Mouse (Mus musculus) liver, embryonic 14.5 days (tissue): ENCODE data around the gene Ropn1l. TPM values are rescaled to one million over a fixed set of nuclear protein-coding genes. Genes with fewer than 3 reads are reported as not detected.

ENCODE experiments used
- ATAC-seq: fragments of 200-750 bp; cut with Nextera tagmentation; 2 replicates; pipeline ENCODE4 v1.8.0; 2017; ENCODE audit warnings: moderate number of reproducible peaks, mild to moderate bottlenecking, moderate library complexity; ENCODE audit not compliant: insufficient read depth
- DNase-seq, 3 experiments: peaks; one replicate each; pipeline ENCODE4 v3.0.0-alpha.2; 2012 to 2013; ENCODE audit warnings: low read depth in 3 of 3, low spot score in 3 of 3
- H3K27ac ChIP-seq: fragments of 300-500 bp; sonication (generic); 2 replicates; pipeline ENCODE4 v1.5.1; 2014; ENCODE audit warnings: moderate library complexity, mild to moderate bottlenecking, control low read depth, inconsistent platforms
- H3K27me3 ChIP-seq: fragments of 300-500 bp; sonication (generic); 2 replicates; pipeline ENCODE4 v1.6.1; 2014; ENCODE audit warnings: mild to moderate bottlenecking, low read length, moderate library complexity; ENCODE audit not compliant: control insufficient read depth, insufficient read depth
- H3K36me3 ChIP-seq: fragments of 300-500 bp; sonication (generic); replicated peaks from 2 replicates; pipeline ENCODE4 v1.6.1; 2014; ENCODE audit warnings: low read depth; ENCODE audit not compliant: control insufficient read depth, insufficient read depth
- H3K4me1 ChIP-seq, 2 experiments: fragments of 200-500 bp in 1 of 2; fragments of 300-500 bp in 1 of 2; sonication (generic) in 1 of 2; replicated peaks; 2 replicates each; pipeline ENCODE4 v1.6.1; 2012 to 2014; ENCODE audit warnings: antibody characterized with exemption in 1 of 2, inconsistent platforms in 1 of 2, low read length in 1 of 2; ENCODE audit not compliant: control insufficient read depth in 2 of 2, insufficient read depth in 2 of 2
- H3K4me2 ChIP-seq: fragments of 300-500 bp; sonication (generic); 2 replicates; pipeline ENCODE4 v1.6.1; 2014; ENCODE audit warnings: low read depth, mild to moderate bottlenecking, control low read depth, moderate library complexity
- H3K4me3 ChIP-seq, 2 experiments: fragments of 200-500 bp in 1 of 2; fragments of 300-500 bp in 1 of 2; sonication (generic) in 1 of 2; 2 replicates each; pipeline ENCODE4 v1.5.1; 2012 to 2014; ENCODE audit warnings: low read depth in 2 of 2, low read length in 2 of 2, mild to moderate bottlenecking in 2 of 2, control low read depth in 1 of 2, inconsistent platforms in 1 of 2, moderate library complexity in 1 of 2; ENCODE audit not compliant: insufficient read depth in 1 of 2
- H3K9ac ChIP-seq: fragments of 300-500 bp; sonication (generic); replicated peaks from 2 replicates; pipeline ENCODE4 v1.6.1; 2014; ENCODE audit warnings: mild to moderate bottlenecking, control low read depth, moderate library complexity
- H3K9me3 ChIP-seq: fragments of 300-500 bp; sonication (generic); 2 replicates; pipeline ENCODE4 v1.6.1; 2016; ENCODE audit warnings: low read length, mixed read lengths; ENCODE audit not compliant: control insufficient read depth
- CTCF ChIP-seq: IDR thresholded peaks from 2 replicates; pipeline ENCODE4 v1.5.1; 2016; ENCODE audit warnings: antibody characterized with exemption, low read depth, control low read depth
- EP300 ChIP-seq: IDR thresholded peaks from 2 replicates; pipeline ENCODE4 v1.6.1; 2016; ENCODE audit warnings: antibody characterized with exemption, low read depth
- WGBS: fragments of 180-500 bp; shearing (Covaris S2); extraction: QIAGEN DNeasy Blood & Tissue Kit; methylation state at CpG from one replicate; pipeline ENCODE4 v1.1.7; 2014; ENCODE audit not compliant: insufficient replicate concordance; 5-methylcytosine and 5-hydroxymethylcytosine counted together
- polyA plus RNA-seq, 2 experiments: library from polyadenylated mRNA; depleted of rRNA in 1 of 2; stranded (reverse) in 1 of 2; unstranded in 1 of 2; fragments of >200 nt; fragmentation: Nextera tagmentation in 1 of 2; extraction: Ambion mirVana in 1 of 2; gene quantifications; 2 replicates each; pipeline versions ENCODE4 v1.2.1 to v1.2.3; 2012 to 2014

Ropn1l gene
- polyA plus RNA-seq, 2 experiments = 1.0 to 2.7 TPM

DNA sequence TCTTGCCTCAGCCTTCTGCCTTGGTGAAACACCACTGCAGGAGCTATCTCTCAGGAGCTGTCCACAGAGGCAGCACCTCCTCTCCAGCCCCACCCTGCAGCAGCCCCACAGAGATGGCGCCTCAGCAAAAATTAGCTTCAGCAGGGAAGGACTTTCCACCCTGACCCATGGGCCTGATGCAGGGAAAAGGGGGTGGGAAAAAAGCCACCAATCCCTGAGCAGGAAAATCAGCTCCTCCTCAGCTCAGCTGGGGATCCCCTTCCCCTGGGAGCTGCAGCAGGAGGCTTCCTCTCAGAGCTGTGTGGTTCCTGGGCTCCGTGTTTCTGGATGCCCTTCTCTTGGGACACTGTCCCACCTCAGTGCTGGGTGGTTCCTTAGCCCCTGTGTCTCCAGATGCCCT lies 3.8 kb downstream of the Ropn1l start:
- H3K4me2 ChIP-seq = no peak overlapping the region
- no peak overlapping the region for H3K27ac ChIP-seq
- TF ChIP-seq EP300 = no peak
- TF ChIP-seq CTCF = no peak
- H3K4me1 ChIP-seq = peaks cover 4 to 16% of the 10 kb centered on the region in 2 experiments; a peak in 3 of 4 replicates
- ATAC-seq (no peak), DNase-seq (peak in 1 of 3 experiments; percentile 4)
- no peak overlapping the region for H3K9ac ChIP-seq
- no peak overlapping the region for H3K4me3 ChIP-seq
- no peaks in the 10 kb centered on the region for H3K9me3 ChIP-seq
- no peaks in the 10 kb centered on the region for H3K27me3 ChIP-seq
- 16% methylated on average over 2 of the region's 2 CpGs for WGBS
- no peaks in the 10 kb centered on the region for H3K36me3 ChIP-seq

DNA sequence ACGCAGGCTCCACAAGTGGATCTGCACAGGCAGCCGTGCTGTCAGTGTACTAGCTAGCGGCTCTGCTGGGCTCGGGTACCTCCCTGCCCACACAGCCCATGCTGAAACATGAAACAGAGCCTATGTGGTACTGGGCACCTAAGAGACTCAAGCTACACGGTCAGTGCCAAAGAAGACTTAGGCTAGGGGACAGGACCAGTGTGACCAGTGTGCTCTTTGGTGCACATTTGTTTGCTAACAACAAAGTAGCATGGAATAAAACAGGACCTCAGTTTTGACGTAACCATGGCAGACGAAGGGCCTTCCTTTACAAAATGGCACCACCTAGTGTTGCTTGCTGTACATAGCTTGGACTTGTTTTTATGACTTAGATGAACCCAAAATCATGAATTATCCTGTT lies 6.4 kb downstream of the Ropn1l start:
- ATAC-seq (no peak), DNase-seq (peak in 1 of 3 experiments; percentile 11)
- H3K9me3 ChIP-seq = no peaks in the 10 kb centered on the region
- peaks cover 4 to 10% of the 10 kb centered on the region in 2 experiments; a peak in 2 of 4 replicates for H3K4me1 ChIP-seq
- WGBS = 42% methylated on average over 7 of the region's 7 CpGs
- no peak overlapping the region for H3K4me2 ChIP-seq
- H3K27ac ChIP-seq = no peak overlapping the region
- no peaks in the 10 kb centered on the region for H3K27me3 ChIP-seq
- no peak overlapping the region for H3K4me3 ChIP-seq
- no peaks in the 10 kb centered on the region for H3K36me3 ChIP-seq
- TF ChIP-seq CTCF (peak; percentile 52; the same call in 1 of the 2 replicates), EP300 (no peak)
- no peak overlapping the region for H3K9ac ChIP-seq

DNA sequence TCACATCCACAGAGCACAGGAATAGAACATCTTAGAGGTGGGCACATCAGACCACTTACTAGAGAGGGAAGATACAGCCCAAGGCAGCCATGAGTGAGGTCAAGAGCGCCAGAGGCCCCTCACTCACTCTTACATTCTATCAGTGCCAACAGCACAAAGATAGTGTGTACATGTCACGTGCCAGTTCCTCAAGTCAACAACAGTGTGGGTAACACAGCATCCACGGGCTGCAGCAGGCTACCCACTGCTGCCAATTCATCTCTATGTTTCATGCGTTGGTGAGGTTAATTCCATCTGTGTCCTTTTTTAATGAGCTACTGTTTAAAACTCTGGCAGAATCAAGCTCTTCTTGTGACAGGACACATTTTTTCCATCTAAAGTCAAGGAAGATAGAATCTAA lies 10.8 kb downstream of the Ropn1l start:
- no peak for ATAC-seq
- no peaks in the 10 kb centered on the region for H3K9me3 ChIP-seq
- TF ChIP-seq CTCF (no peak), EP300 (no peak)
- H3K4me3 ChIP-seq = no peak overlapping the region
- H3K4me1 ChIP-seq = no peaks in the 10 kb centered on the region
- DNase-seq = no peak
- H3K36me3 ChIP-seq = no peaks in the 10 kb centered on the region
- WGBS = 58% methylated on average over 4 of the region's 4 CpGs
- H3K9ac ChIP-seq = no peak overlapping the region
- no peak overlapping the region for H3K4me2 ChIP-seq
- H3K27me3 ChIP-seq = no peaks in the 10 kb centered on the region
- H3K27ac ChIP-seq = no peak overlapping the region

DNA sequence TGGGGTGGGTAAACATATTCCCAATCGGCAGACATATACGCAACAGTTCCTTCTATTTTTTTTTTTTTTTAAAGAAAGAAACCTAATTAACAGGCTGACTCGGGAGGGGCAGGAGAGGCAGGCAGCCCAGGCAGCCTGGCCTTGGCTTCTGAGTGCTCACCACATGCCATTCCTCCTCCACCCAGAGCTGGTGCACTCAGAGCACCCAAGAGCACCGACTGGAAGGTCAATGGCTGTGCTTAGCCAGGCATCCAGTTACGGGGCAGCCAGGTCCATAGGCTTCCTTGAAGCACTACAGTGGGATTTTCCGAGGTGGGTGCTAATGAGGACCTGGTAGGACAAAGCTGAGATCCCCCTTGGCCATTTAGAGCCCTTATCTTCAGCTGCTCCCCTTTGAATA lies 11.5 kb downstream of the Ropn1l start:
- TF ChIP-seq CTCF (no peak), EP300 (no peak)
- no peak for DNase-seq
- H3K27me3 ChIP-seq = no peaks in the 10 kb centered on the region
- no peaks in the 10 kb centered on the region for H3K4me1 ChIP-seq
- H3K9ac ChIP-seq = no peak overlapping the region
- no peak overlapping the region for H3K4me2 ChIP-seq
- ATAC-seq = no peak
- H3K36me3 ChIP-seq = no peaks in the 10 kb centered on the region
- WGBS = 61% methylated on average over 6 of the region's 6 CpGs
- H3K27ac ChIP-seq = no peak overlapping the region
- H3K9me3 ChIP-seq = no peaks in the 10 kb centered on the region
- H3K4me3 ChIP-seq = no peak overlapping the region

DNA sequence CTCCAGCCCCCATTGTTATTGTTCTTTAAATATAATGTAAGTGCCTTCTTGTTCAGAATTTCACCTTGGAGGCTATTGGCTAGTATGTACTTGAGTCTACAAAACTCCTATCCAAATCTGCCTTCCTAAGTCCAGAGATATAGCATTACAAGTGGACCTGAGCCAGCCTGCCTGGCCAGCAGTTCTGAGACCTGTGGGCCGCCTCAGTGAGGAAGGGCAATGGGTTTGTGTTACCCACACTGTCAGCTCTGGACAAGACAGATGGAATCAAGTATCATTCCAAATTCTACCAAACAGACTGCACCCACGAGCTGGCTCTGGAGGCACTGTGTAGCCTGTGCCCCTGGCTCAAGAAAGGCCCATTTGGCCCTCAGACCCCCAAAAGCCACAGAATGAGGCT lies 16.7 kb downstream of the Ropn1l start:
- ATAC-seq (no peak), DNase-seq (no peak)
- 58% methylated on average over 2 of the region's 2 CpGs for WGBS
- no peaks in the 10 kb centered on the region for H3K27me3 ChIP-seq
- no peaks in the 10 kb centered on the region for H3K36me3 ChIP-seq
- no peak overlapping the region for H3K9ac ChIP-seq
- H3K4me2 ChIP-seq = no peak overlapping the region
- TF ChIP-seq CTCF (no peak), EP300 (no peak)
- H3K27ac ChIP-seq = no peak overlapping the region
- no peaks in the 10 kb centered on the region for H3K9me3 ChIP-seq
- no peak overlapping the region for H3K4me3 ChIP-seq
- no peaks in the 10 kb centered on the region for H3K4me1 ChIP-seq

DNA sequence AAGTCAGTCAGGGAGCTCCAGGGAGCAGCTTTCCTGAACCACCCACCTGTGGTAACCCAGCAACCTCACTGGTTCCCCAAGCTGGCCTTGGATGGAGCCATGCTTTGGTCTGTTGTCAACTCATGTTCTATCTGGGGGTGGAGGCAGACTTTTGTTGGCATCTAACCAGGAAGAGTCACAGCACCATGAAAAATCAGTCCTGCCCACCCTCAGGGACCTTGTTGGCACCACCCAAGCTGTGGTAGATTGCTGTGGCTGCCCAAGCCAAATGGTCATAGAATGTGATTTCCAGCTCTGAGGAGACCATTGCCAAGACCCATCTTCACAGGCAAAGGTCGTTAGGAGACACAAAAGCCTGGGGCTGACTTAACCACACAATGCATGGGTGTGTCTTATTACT lies 17.5 kb downstream of the Ropn1l start:
- Histone ChIP-seq H3K27ac (no peak overlapping the region), H3K4me3 (no peak overlapping the region), H3K36me3 (no peaks in the 10 kb centered on the region), H3K9ac (no peak overlapping the region), H3K4me1 (no peaks in the 10 kb centered on the region), H3K9me3 (no peaks in the 10 kb centered on the region), H3K27me3 (no peaks in the 10 kb centered on the region), H3K4me2 (no peak overlapping the region)
- no peak for ATAC-seq
- no peak for DNase-seq
- 19% methylated on average over 1 of the region's 1 CpGs for WGBS
- TF ChIP-seq CTCF (no peak), EP300 (no peak)
